Comparison of ENCODE assay signal across 14 mouse cellular contexts in genomic region chr2:105611651-105612050, GRCm38 (mm10). TPM values are rescaled to one million over a fixed set of nuclear protein-coding genes. Genes with fewer than 3 reads are reported as not detected.
A peak's percentile ranks its signal among the peaks of the same experiment; 100 is the strongest.
DNase-seq lines count a peak whose midpoint lies in the region; ATAC-seq and TF ChIP-seq lines count a peak whose summit lies in the region.
"Had no signal": no experiment of that assay in that cellular context is flagged by ENCODE, and none has a peak within 500 bp of the region (broad histone marks: within the 10 kb centered on the region; RNA-seq: fewer than 3 reads in every experiment).

No protein-coding gene starts in this region.

- H3K9ac ChIP-seq in heart, embryonic 12.5 days: no peak overlapping the region
- no peak overlapping the region for H3K9ac ChIP-seq in embryonic facial prominence, embryonic 14.5 days (ENCODE audit: low read depth, low read length)
- H3K9ac ChIP-seq in hindbrain, embryonic 14.5 days: no peak overlapping the region
- no peak overlapping the region for H3K9ac ChIP-seq in midbrain, embryonic 14.5 days (replicated peaks; ENCODE audit: low read length)
- no peak overlapping the region for H3K9ac ChIP-seq in lung, postnatal 0 days (replicated peaks; ENCODE audit: low read depth)
- H3K9ac ChIP-seq: hindbrain, embryonic 15.5 days; liver, embryonic 12.5 days had no signal

- intact Hi-C loops in gastrocnemius, adult 2 months (cut with DNase I): loop anchor here (10.0 kb wide), 1 partner anchor 583 kb away; no protein-coding TSS in a partner anchor

- H3K9me3 ChIP-seq in heart, embryonic 12.5 days (replicated peaks): no peaks in the 10 kb centered on the region
- no peaks in the 10 kb centered on the region for H3K9me3 ChIP-seq in embryonic facial prominence, embryonic 14.5 days (ENCODE audit: control insufficient read depth, low read length)
- no peaks in the 10 kb centered on the region for H3K9me3 ChIP-seq in hindbrain, embryonic 14.5 days (ENCODE audit: control insufficient read depth, low read length)
- no peaks in the 10 kb centered on the region for H3K9me3 ChIP-seq in midbrain, embryonic 14.5 days (ENCODE audit: control insufficient read depth, low read length)
- H3K9me3 ChIP-seq in lung, postnatal 0 days (ENCODE audit: low read length): no peaks in the 10 kb centered on the region
- H3K9me3 ChIP-seq: hindbrain, embryonic 15.5 days; liver, embryonic 12.5 days had no signal

- DNase-seq in heart, adult 18-20 months: no peak
- DNase-seq in embryonic facial prominence, embryonic 14.5 days (ENCODE audit: low spot score): no peak
- DNase-seq in hindbrain, embryonic 14.5 days (ENCODE audit: low spot score): no peak
- no peak for DNase-seq in midbrain, embryonic 14.5 days
- no peak for DNase-seq in lung, postnatal 0 days (ENCODE audit: low spot score)
- no peak for DNase-seq in gastrocnemius, adult 2 months
- no peak for DNase-seq in urinary bladder, adult 18-20 months (ENCODE audit: low spot score in 2 of 2)
- DNase-seq: gastrocnemius, postnatal 10 days; kidney, adult 9 months; lung, postnatal 4 days had no signal

- no peak overlapping the region for H3K27ac ChIP-seq in heart, embryonic 12.5 days (ENCODE audit: poor library complexity, severe bottlenecking)
- H3K27ac ChIP-seq in embryonic facial prominence, embryonic 14.5 days (replicated peaks; ENCODE audit: low read depth, low read length): no peak overlapping the region
- peak overlapping the region; percentile 47; the same call in 1 of the 2 replicates for H3K27ac ChIP-seq in hindbrain, embryonic 14.5 days
- H3K27ac ChIP-seq in midbrain, embryonic 14.5 days (replicated peaks; ENCODE audit: low read depth, low read length): no peak overlapping the region
- no peak overlapping the region for H3K27ac ChIP-seq in lung, postnatal 0 days (ENCODE audit: low read length)
- no peak overlapping the region for H3K27ac ChIP-seq in gastrocnemius, adult 2 months
- H3K27ac ChIP-seq: hindbrain, embryonic 15.5 days; liver, embryonic 12.5 days had no signal

- ATAC-seq in heart, embryonic 12.5 days (ENCODE audit: insufficient number of reproducible peaks, low FRiP score): no peak
- no peak for ATAC-seq in embryonic facial prominence, embryonic 14.5 days (ENCODE audit: low read depth)
- ATAC-seq in hindbrain, embryonic 14.5 days (ENCODE audit: low FRiP score): no peak
- no peak for ATAC-seq in midbrain, embryonic 14.5 days (ENCODE audit: low FRiP score, low TSS enrichment)
- ATAC-seq in lung, postnatal 0 days: no peak
- ATAC-seq: liver, embryonic 12.5 days had no signal

- peaks cover 15% of the 10 kb centered on the region for H3K4me1 ChIP-seq in heart, embryonic 12.5 days (replicated peaks)
- peaks cover 12% of the 10 kb centered on the region; the same call in 1 of the 2 replicates for H3K4me1 ChIP-seq in embryonic facial prominence, embryonic 14.5 days (ENCODE audit: control insufficient read depth, insufficient read depth, low read length)
- H3K4me1 ChIP-seq in hindbrain, embryonic 14.5 days (replicated peaks; ENCODE audit: control insufficient read depth, insufficient read depth, low read length): peaks cover 19% of the 10 kb centered on the region; the same call in 1 of the 2 replicates
- H3K4me1 ChIP-seq in midbrain, embryonic 14.5 days (ENCODE audit: control insufficient read depth, insufficient read depth, low read length): peaks cover 11% of the 10 kb centered on the region; the same call in 1 of the 2 replicates
- H3K4me1 ChIP-seq in lung, postnatal 0 days (ENCODE audit: insufficient read depth, low read depth, low read length): no peaks in the 10 kb centered on the region
- H3K4me1 ChIP-seq: liver, embryonic 12.5 days had no signal

- peak overlapping the region; percentile 63 for H3K4me2 ChIP-seq in heart, embryonic 12.5 days
- peak overlapping the region; percentile 25; the same call in 1 of the 2 replicates for H3K4me2 ChIP-seq in embryonic facial prominence, embryonic 14.5 days (ENCODE audit: low read depth, low read length)
- peak overlapping the region; percentile 35; the same call in 1 of the 2 replicates for H3K4me2 ChIP-seq in hindbrain, embryonic 14.5 days (replicated peaks)
- H3K4me2 ChIP-seq in midbrain, embryonic 14.5 days (ENCODE audit: low read length): peak overlapping the region; percentile 20; the same call in 1 of the 2 replicates
- H3K4me2 ChIP-seq in lung, postnatal 0 days (replicated peaks; ENCODE audit: low read depth, low read length): no peak overlapping the region

- peaks cover 5% of the 10 kb centered on the region; the same call in 1 of the 2 replicates for H3K27me3 ChIP-seq in heart, embryonic 12.5 days (replicated peaks)
- peaks cover 11% of the 10 kb centered on the region; the same call in 1 of the 2 replicates for H3K27me3 ChIP-seq in embryonic facial prominence, embryonic 14.5 days (replicated peaks; ENCODE audit: control insufficient read depth, insufficient read depth, low read length)
- H3K27me3 ChIP-seq in hindbrain, embryonic 14.5 days (ENCODE audit: control insufficient read depth, insufficient read depth, low read length): peaks cover 42% of the 10 kb centered on the region
- H3K27me3 ChIP-seq in midbrain, embryonic 14.5 days (ENCODE audit: control insufficient read depth, insufficient read depth, low read length): peaks cover 39% of the 10 kb centered on the region
- no peaks in the 10 kb centered on the region for H3K27me3 ChIP-seq in lung, postnatal 0 days (replicated peaks; ENCODE audit: insufficient read depth, low read length)

- WGBS in heart, embryonic 12.5 days: 21% methylated on average over 4 of the region's 4 CpGs
- 11% methylated on average over 4 of the region's 4 CpGs for WGBS in embryonic facial prominence, embryonic 14.5 days
- WGBS in hindbrain, embryonic 14.5 days: 6% methylated on average over 4 of the region's 4 CpGs
- 13% methylated on average over 4 of the region's 4 CpGs for WGBS in midbrain, embryonic 14.5 days
- 16% methylated on average over 4 of the region's 4 CpGs for WGBS in lung, postnatal 0 days

- H3K4me3 ChIP-seq in heart, embryonic 12.5 days: no peak overlapping the region
- no peak overlapping the region for H3K4me3 ChIP-seq in embryonic facial prominence, embryonic 14.5 days (ENCODE audit: low read depth, low read length)
- H3K4me3 ChIP-seq in hindbrain, embryonic 14.5 days (replicated peaks; ENCODE audit: low read length): no peak overlapping the region
- no peak overlapping the region for H3K4me3 ChIP-seq in midbrain, embryonic 14.5 days (replicated peaks; ENCODE audit: low read depth, low read length)
- H3K4me3 ChIP-seq in lung, postnatal 0 days (ENCODE audit: low read depth, low read length): no peak overlapping the region
- no peak overlapping the region for H3K4me3 ChIP-seq in gastrocnemius, adult 2 months
- H3K4me3 ChIP-seq: erythroblast, embryonic 14.5 days; hindbrain, embryonic 15.5 days; liver, embryonic 12.5 days had no signal

- H3K36me3 ChIP-seq in heart, embryonic 12.5 days: no peaks in the 10 kb centered on the region
- H3K36me3 ChIP-seq in embryonic facial prominence, embryonic 14.5 days (ENCODE audit: control insufficient read depth, insufficient read depth, low read length): no peaks in the 10 kb centered on the region
- no peaks in the 10 kb centered on the region for H3K36me3 ChIP-seq in hindbrain, embryonic 14.5 days (replicated peaks; ENCODE audit: control insufficient read depth, insufficient read depth)
- no peaks in the 10 kb centered on the region for H3K36me3 ChIP-seq in midbrain, embryonic 14.5 days (ENCODE audit: control insufficient read depth, insufficient read depth, low read length)
- no peaks in the 10 kb centered on the region for H3K36me3 ChIP-seq in lung, postnatal 0 days (ENCODE audit: insufficient read depth, low read length)
- H3K36me3 ChIP-seq: hindbrain, embryonic 15.5 days; liver, embryonic 12.5 days had no signal

- TF ChIP-seq CTCF in lung, postnatal 0 days (IDR thresholded peaks at IDR 0.05): no peak
- no peak for TF ChIP-seq CTCF in gastrocnemius, adult 2 months (IDR thresholded peaks at IDR 0.05)

- no peak for TF ChIP-seq EP300 in lung, postnatal 0 days (IDR thresholded peaks at IDR 0.05)

RNA-seq across cellular contexts. Expression of gene Pax6, which starts 57.0 kb away (rescaled TPM):
- polyA plus RNA-seq in heart, embryonic 12.5 days (2016; fragmentation: Nextera tagmentation; extraction: Ambion mirVana): 0.28 and 0.46 TPM in 2 replicates
- not detected for total RNA-seq in heart, adult 18-20 months (2021)
- 1.8 and 2.6 TPM in 2 replicates for polyA plus RNA-seq in embryonic facial prominence, embryonic 14.5 days (2014; fragmentation: Nextera tagmentation; extraction: Ambion mirVana)
- polyA plus RNA-seq in hindbrain, embryonic 14.5 days (2014; fragmentation: Nextera tagmentation; extraction: Ambion mirVana): 26.9 and 28.1 TPM in 2 replicates
- 20.7 and 22.9 TPM in 2 replicates for polyA plus RNA-seq in midbrain, embryonic 14.5 days (2014; fragmentation: Nextera tagmentation; extraction: Ambion mirVana)
- polyA plus RNA-seq in lung, postnatal 0 days (2015; fragmentation: Nextera tagmentation; extraction: Ambion mirVana): not detected in 2 replicates
- total RNA-seq in gastrocnemius, adult 2 months (2021): not detected
- total RNA-seq: gastrocnemius, postnatal 10 days had no signal
